Mouse (Mus musculus) forebrain, embryonic 12.5 days (tissue): Measurements from ENCODE around the gene Ubl4b. TPM values are rescaled to one million over a fixed set of nuclear protein-coding genes. Genes with fewer than 3 reads are reported as not detected.
A peak's percentile ranks its signal among the peaks of the same experiment; 100 is the strongest.

ENCODE experiments used
- ATAC-seq: fragments of 200-750 bp; cut with Nextera tagmentation; 2 replicates; pipeline ENCODE4 v1.8.0; 2017; ENCODE audit warnings: moderate TSS enrichment; ENCODE audit not compliant: low FRiP score
- H3K27ac ChIP-seq: fragments of 300-500 bp; sonication (generic); 2 replicates; pipeline ENCODE4 v1.5.1; 2016; ENCODE audit warnings: mild to moderate bottlenecking
- H3K27me3 ChIP-seq: fragments of 300-500 bp; sonication (generic); 2 replicates; pipeline ENCODE4 v1.6.1; 2016; ENCODE audit warnings: mild to moderate bottlenecking
- H3K36me3 ChIP-seq: fragments of 300-500 bp; sonication (generic); replicated peaks from 2 replicates; pipeline ENCODE4 v1.6.1; 2016; ENCODE audit warnings: mild to moderate bottlenecking
- H3K4me1 ChIP-seq: fragments of 300-500 bp; sonication (generic); 2 replicates; pipeline ENCODE4 v1.6.1; 2016
- H3K4me2 ChIP-seq: fragments of 300-500 bp; sonication (generic); 2 replicates; pipeline ENCODE4 v1.6.1; 2016; ENCODE audit warnings: mild to moderate bottlenecking, moderate library complexity
- H3K4me3 ChIP-seq: fragments of 300-500 bp; sonication (generic); replicated peaks from 2 replicates; pipeline ENCODE4 v1.5.1; 2016; ENCODE audit warnings: mild to moderate bottlenecking
- H3K9ac ChIP-seq: fragments of 300-500 bp; sonication (generic); 2 replicates; pipeline ENCODE4 v1.6.1; 2016; ENCODE audit warnings: mild to moderate bottlenecking
- H3K9me3 ChIP-seq: fragments of 300-500 bp; sonication (generic); 2 replicates; pipeline ENCODE4 v1.6.1; 2016
- WGBS: fragments of 180-500 bp; shearing (Covaris S2); methylation state at CpG from one replicate; pipeline ENCODE4 v1.1.7; 2016; 5-methylcytosine and 5-hydroxymethylcytosine counted together
- polyA plus RNA-seq: library from polyadenylated mRNA; unstranded; fragments of >200 nt; fragmentation: Nextera tagmentation; extraction: Ambion mirVana; gene quantifications from 2 replicates; pipeline ENCODE4 v1.2.1, GENCODE M21; 2016

Gene Ubl4b
- 0.19 and 0.27 TPM in 2 replicates for polyA plus RNA-seq

- H3K9me3 ChIP-seq = no peaks in the 10 kb centered on the region
Measured at GRCm38 (mm10) chr3:107554842-107555241, at the start of gene Ubl4b. Gene Ubl4b, minus strand, starts transcription at chr3:107555073.

GRCm38 (mm10) chr3:107600127-107600526 lies 45.3 kb upstream of the Ubl4b start:
- 35% methylated on average over 6 of the region's 6 CpGs for WGBS
- Histone ChIP-seq H3K36me3 (no peaks in the 10 kb centered on the region), H3K9ac (0 out of 2 replicates have a peak overlapping the region, but pooled peaks have one; percentile 2), H3K27me3 (peaks cover 71% of the 10 kb centered on the region), H3K4me3 (no peak overlapping the region), H3K4me1 (peaks cover 21% of the 10 kb centered on the region), H3K4me2 (no peak overlapping the region), H3K9me3 (no peaks in the 10 kb centered on the region), H3K27ac (no peak overlapping the region)
- no peak for ATAC-seq

More at GRCm38 (mm10) chr3:107554842-107555241, at the start of gene Ubl4b:
- H3K4me1 ChIP-seq = no peaks in the 10 kb centered on the region
- H3K27ac ChIP-seq = no peak within 1 kb of the TSS
- H3K27me3 ChIP-seq = peaks cover 11% of the 10 kb centered on the region; the same call in 1 of the 2 replicates
- H3K4me3 ChIP-seq = no peak within 1 kb of the TSS
- WGBS = 89% methylated on average over 2 of the region's 2 CpGs
- H3K9ac ChIP-seq = no peak within 1 kb of the TSS
- H3K36me3 ChIP-seq = no peaks in the 10 kb centered on the region
- no peak within 1 kb of the TSS for H3K4me2 ChIP-seq
- ATAC-seq = no peak

GRCm38 (mm10) chr3:107597586-107598389 lies 42.9 kb upstream of the Ubl4b start:
- Histone ChIP-seq H3K27ac (no peak overlapping the region), H3K4me2 (no peak overlapping the region), H3K27me3 (peaks cover 88% of the 10 kb centered on the region), H3K9me3 (no peaks in the 10 kb centered on the region), H3K36me3 (no peaks in the 10 kb centered on the region), H3K9ac (no peak overlapping the region), H3K4me1 (peaks cover 26% of the 10 kb centered on the region), H3K4me3 (0 out of 2 replicates have a peak overlapping the region, but pooled peaks have one; percentile 9)
- ATAC-seq = no peak
- WGBS = 3% methylated on average over 22 of the region's 22 CpGs

GRCm38 (mm10) chr3:107597134-107597533 lies 42.3 kb upstream of the Ubl4b start:
- no peak overlapping the region for H3K27ac ChIP-seq
- H3K27me3 ChIP-seq = peaks cover 95% of the 10 kb centered on the region
- peaks cover 26% of the 10 kb centered on the region for H3K4me1 ChIP-seq
- H3K9ac ChIP-seq = no peak overlapping the region
- no peaks in the 10 kb centered on the region for H3K9me3 ChIP-seq
- WGBS = 0% methylated on average over 18 of the region's 24 CpGs
- H3K36me3 ChIP-seq = no peaks in the 10 kb centered on the region
- peak overlapping the region; percentile 34; the same call in 1 of the 2 replicates for H3K4me2 ChIP-seq
- H3K4me3 ChIP-seq = peak overlapping the region; percentile 46; the same call in 1 of the 2 replicates
- ATAC-seq = no peak

- no peaks in the 10 kb centered on the region for H3K9me3 ChIP-seq
- no peaks in the 10 kb centered on the region for H3K36me3 ChIP-seq
- H3K27me3 ChIP-seq = peaks cover 94% of the 10 kb centered on the region
- peaks cover 26% of the 10 kb centered on the region for H3K4me1 ChIP-seq
- under 1% methylated on average over 26 of the region's 26 CpGs for WGBS
- peak overlapping the region; percentile 46 for H3K4me3 ChIP-seq
- ATAC-seq = 0 out of 2 replicates have a peak, but pooled peaks have one; percentile 33
- no peak overlapping the region for H3K9ac ChIP-seq
- H3K4me2 ChIP-seq = peak overlapping the region; percentile 34; the same call in 1 of the 2 replicates
- H3K27ac ChIP-seq = no peak overlapping the region
Measured at GRCm38 (mm10) chr3:107596559-107596958, 41.7 kb upstream of the Ubl4b start.

GRCm38 (mm10) chr3:107595938-107596461 lies 41.1 kb upstream of the Ubl4b start:
- Histone ChIP-seq H3K4me3 (peak overlapping the region; percentile 46), H3K9me3 (no peaks in the 10 kb centered on the region), H3K27me3 (peaks cover 93% of the 10 kb centered on the region), H3K36me3 (no peaks in the 10 kb centered on the region), H3K9ac (0 out of 2 replicates have a peak overlapping the region, but pooled peaks have one; percentile 14), H3K4me2 (peak overlapping the region; percentile 66; the same call in 1 of the 2 replicates), H3K4me1 (peaks cover 26% of the 10 kb centered on the region), H3K27ac (no peak overlapping the region)
- under 1% methylated on average over 34 of the region's 34 CpGs for WGBS
- ATAC-seq = no peak

GRCm38 (mm10) chr3:107595264-107595937 lies 40.5 kb upstream of the Ubl4b start:
- peak overlapping the region; percentile 66 for H3K4me2 ChIP-seq
- H3K27me3 ChIP-seq = peaks cover 90% of the 10 kb centered on the region
- under 1% methylated on average over 48 of the region's 50 CpGs for WGBS
- H3K4me3 ChIP-seq = peak overlapping the region; percentile 46
- 0 out of 2 replicates have a peak overlapping the region, but pooled peaks have one; percentile 6 for H3K27ac ChIP-seq
- H3K36me3 ChIP-seq = no peaks in the 10 kb centered on the region
- ATAC-seq = no peak
- peaks cover 26% of the 10 kb centered on the region for H3K4me1 ChIP-seq
- no peaks in the 10 kb centered on the region for H3K9me3 ChIP-seq
- peak overlapping the region; percentile 57 for H3K9ac ChIP-seq

- WGBS = 1% methylated on average over 44 of the region's 46 CpGs
- ATAC-seq = no peak
- 0 out of 2 replicates have a peak within 1 kb of the TSS, but pooled peaks have one; percentile 6 for H3K27ac ChIP-seq
Measured at GRCm38 (mm10) chr3:107594662-107595263, 39.9 kb upstream of the Ubl4b start, which contains the start of gene Alx3. Gene Alx3, plus strand, starts transcription at chr3:107595031.

GRCm38 (mm10) chr3:107593632-107594031 lies 38.8 kb upstream of the Ubl4b start:
- Histone ChIP-seq H3K27ac (no peak overlapping the region), H3K4me2 (no peak overlapping the region), H3K9ac (no peak overlapping the region), H3K9me3 (no peaks in the 10 kb centered on the region), H3K36me3 (no peaks in the 10 kb centered on the region), H3K4me3 (no peak overlapping the region), H3K4me1 (peaks cover 26% of the 10 kb centered on the region), H3K27me3 (peaks cover 90% of the 10 kb centered on the region)
- WGBS = 46% methylated on average over 2 of the region's 2 CpGs
- no peak for ATAC-seq

More at GRCm38 (mm10) chr3:107594662-107595263, 39.9 kb upstream of the Ubl4b start, which contains the start of gene Alx3:
- H3K9ac ChIP-seq = peak within 1 kb of the TSS; percentile 57
- peaks cover 26% of the 10 kb centered on the region for H3K4me1 ChIP-seq
- peak within 1 kb of the TSS; percentile 46 for H3K4me3 ChIP-seq
- peak within 1 kb of the TSS; percentile 66 for H3K4me2 ChIP-seq
- H3K9me3 ChIP-seq = no peaks in the 10 kb centered on the region
- peaks cover 90% of the 10 kb centered on the region for H3K27me3 ChIP-seq
- no peaks in the 10 kb centered on the region for H3K36me3 ChIP-seq

- H3K9ac ChIP-seq = no peak overlapping the region
- WGBS = 57% methylated on average over 1 of the region's 1 CpGs
- ATAC-seq = no peak
- no peak overlapping the region for H3K4me2 ChIP-seq
- peaks cover 92% of the 10 kb centered on the region for H3K27me3 ChIP-seq
- no peaks in the 10 kb centered on the region for H3K36me3 ChIP-seq
- no peak overlapping the region for H3K27ac ChIP-seq
- no peaks in the 10 kb centered on the region for H3K9me3 ChIP-seq
- H3K4me3 ChIP-seq = no peak overlapping the region
- peaks cover 19% of the 10 kb centered on the region for H3K4me1 ChIP-seq
Measured at GRCm38 (mm10) chr3:107591612-107592011, 36.7 kb upstream of the Ubl4b start.

- 74% methylated on average over 6 of the region's 6 CpGs for WGBS
- Histone ChIP-seq H3K9ac (no peak overlapping the region), H3K36me3 (no peaks in the 10 kb centered on the region), H3K4me3 (no peak overlapping the region), H3K9me3 (no peaks in the 10 kb centered on the region), H3K4me1 (peaks cover 9% of the 10 kb centered on the region), H3K4me2 (no peak overlapping the region), H3K27ac (no peak overlapping the region), H3K27me3 (peaks cover 94% of the 10 kb centered on the region)
- no peak for ATAC-seq
Measured at GRCm38 (mm10) chr3:107586504-107586903, 31.6 kb upstream of the Ubl4b start.
